ENCODE assay signal across 20 mouse cellular contexts in the genomic region with DNA sequence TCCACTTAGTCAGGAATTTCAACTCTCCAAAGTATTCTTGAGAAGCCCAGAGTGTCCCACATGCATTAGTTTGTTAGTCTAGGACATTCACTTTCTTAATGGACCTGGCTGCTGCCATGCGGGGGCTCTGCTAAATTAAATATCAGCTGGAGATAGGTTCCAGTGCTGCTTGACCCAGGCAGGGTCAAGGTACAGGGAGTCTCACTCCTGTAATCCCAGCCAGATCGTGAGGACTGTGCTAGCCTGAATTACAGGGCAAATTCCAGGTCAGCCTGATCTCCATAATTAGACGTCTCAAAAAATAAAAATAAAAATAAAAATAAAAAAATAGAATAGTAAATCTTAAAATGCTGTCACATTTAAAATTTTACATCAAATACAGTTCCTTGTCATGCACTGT. TPM values are rescaled to one million over a fixed set of nuclear protein-coding genes. Genes with fewer than 3 reads are reported as not detected.
"Had no signal": no experiment of that assay in that cellular context is flagged by ENCODE, and none has a peak within 500 bp of the region (broad histone marks: within the 10 kb centered on the region; RNA-seq: fewer than 3 reads in every experiment).

No protein-coding gene starts in this region.

- H3K4me3 ChIP-seq: layer of hippocampus, adult 2 months; limb, embryonic 10.5 days; limb, embryonic 13.5 days; neural tube, embryonic 12.5 days; neural tube, embryonic 15.5 days had no signal

- H3K4me1 ChIP-seq: limb, embryonic 10.5 days; limb, embryonic 13.5 days; neural tube, embryonic 12.5 days had no signal

- H3K4me2 ChIP-seq: limb, embryonic 13.5 days; midbrain, embryonic 11.5 days; neural tube, embryonic 12.5 days; neural tube, embryonic 15.5 days had no signal

- DNase-seq: layer of hippocampus, adult 9-11 months; liver; lung, adult 2 months; lung, postnatal 14 days; lung, postnatal 4 days; right cerebral cortex, adult 18-20 months; right cerebral cortex, postnatal 14 days; right cerebral cortex, postnatal 4 days; thymus, adult 2 months; thymus, postnatal 14 days; thymus, postnatal 4 days had no signal

- H3K9me3 ChIP-seq: limb, embryonic 10.5 days; limb, embryonic 13.5 days; neural tube, embryonic 12.5 days; neural tube, embryonic 15.5 days had no signal

- H3K9ac ChIP-seq: limb, embryonic 13.5 days; liver, embryonic 14.5 days; neural tube, embryonic 12.5 days; neural tube, embryonic 15.5 days had no signal

- H3K27ac ChIP-seq: layer of hippocampus, adult 2 months; limb, embryonic 10.5 days; limb, embryonic 13.5 days; liver, embryonic 14.5 days; neural tube, embryonic 12.5 days; neural tube, embryonic 15.5 days; stomach, postnatal 0 days had no signal

- H3K27me3 ChIP-seq: limb, embryonic 13.5 days; neural tube, embryonic 12.5 days; neural tube, embryonic 15.5 days had no signal

- H3K36me3 ChIP-seq: limb, embryonic 10.5 days; limb, embryonic 13.5 days; neural tube, embryonic 12.5 days; neural tube, embryonic 15.5 days had no signal

RNA-seq across cellular contexts. Expression of a gene that starts 44.8 kb away (rescaled TPM):
- polyA plus RNA-seq: large intestine, adult 2 months; lung, adult 2 months; thymus, adult 2 months had no signal
